Mouse (Mus musculus): Measurements from ENCODE around the gene Htra3.

DNA sequence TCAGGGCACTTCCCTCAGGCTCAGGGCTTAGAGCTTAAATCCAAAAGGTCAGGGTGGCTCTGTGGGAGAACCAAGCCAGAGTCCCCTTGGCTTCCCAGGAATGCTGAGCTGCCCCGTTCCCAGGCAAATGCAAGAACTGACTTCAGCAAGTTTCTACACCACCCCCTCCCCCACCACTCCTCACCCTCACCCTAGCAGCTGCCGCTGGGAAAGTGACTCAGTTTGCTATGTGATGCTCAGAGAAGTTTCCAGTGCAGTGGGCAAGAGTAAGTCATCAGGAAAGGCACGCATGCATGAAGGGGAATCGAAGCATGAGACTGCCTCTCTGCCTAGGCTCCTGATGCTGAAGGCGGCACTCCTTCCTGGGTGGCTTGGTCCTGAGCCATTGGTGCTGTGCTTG, 62.6 kb downstream of the Htra3 start:
- TF ChIP-seq SMC3 (IDR thresholded peaks at IDR 0.05; ENCODE audit: low read depth, low read length) = no peak
- TF ChIP-seq NELFE (IDR thresholded peaks at IDR 0.05; ENCODE audit: low read depth, low read length) = no peak
- TF ChIP-seq TBP (IDR thresholded peaks at IDR 0.05; ENCODE audit: low read depth, low read length) = no peak
- no peak for TF ChIP-seq RCOR1 (IDR thresholded peaks at IDR 0.05; ENCODE audit: low read depth, low read length)
- TF ChIP-seq CTCF (IDR thresholded peaks at IDR 0.05 in 2 of 3, conservative IDR thresholded peaks at IDR 0.05 in 1 of 3; ENCODE audit: control insufficient read depth in 1 of 3, insufficient read depth in 1 of 3, low read depth in 2 of 3, low read length in 3 of 3, poor library complexity in 1 of 3, severe bottlenecking in 1 of 3) = no peak
- no peak for TF ChIP-seq ZKSCAN1 (IDR thresholded peaks at IDR 0.05; ENCODE audit: low read depth, low read length)
- TF ChIP-seq MAFK (IDR thresholded peaks at IDR 0.05; ENCODE audit: borderline replicate concordance, low read depth, low read length) = no peak
- TF ChIP-seq MAX (IDR thresholded peaks at IDR 0.05; ENCODE audit: low read length) = no peak

Measured in MEL (cell line).